Mouse (Mus musculus) adrenal gland, postnatal 4 days (tissue): ENCODE data around the gene Rln3. TPM values are rescaled to one million over a fixed set of nuclear protein-coding genes. Genes with fewer than 3 reads are reported as not detected.

Source experiments
- DNase-seq, 2 experiments: peaks; one replicate each; pipeline ENCODE4 v3.0.0; 2021 to 2022; ENCODE audit warnings: low spot score in 2 of 2, mixed read lengths in 2 of 2
- long read RNA-seq, 2 experiments: library from polyadenylated mRNA; stranded (forward); transcript quantifications; one replicate each; pipeline ENCODE4 v2.0.0; 2021
- total RNA-seq, 2 experiments: library from RNA; stranded (reverse); gene quantifications; 2 replicates each; pipeline ENCODE4 v1.2.3; 2021

Rln3 gene
- not detected for total RNA-seq
- long read RNA-seq, experiment 1, result 0 reads
- long read RNA-seq, experiment 2, result 0 reads

- no peak for DNase-seq
These were observed at the start of gene Rln3 for GRCm38 (mm10) chr8:84044900-84045299. Gene Rln3 (minus strand): TSS chr8:84045000.

- no peak for DNase-seq
These were observed 45.8 kb upstream of the Rln3 start for GRCm38 (mm10) chr8:84090585-84090984.

- DNase-seq, result no peak
These were observed 44.5 kb upstream of the Rln3 start for GRCm38 (mm10) chr8:84089277-84089676.

GRCm38 (mm10) chr8:84087821-84088220 lies 43.0 kb upstream of the Rln3 start:
- DNase-seq, result no peak

- DNase-seq, result no peak
These were observed 42.4 kb upstream of the Rln3 start for GRCm38 (mm10) chr8:84087156-84087555.

DNA sequence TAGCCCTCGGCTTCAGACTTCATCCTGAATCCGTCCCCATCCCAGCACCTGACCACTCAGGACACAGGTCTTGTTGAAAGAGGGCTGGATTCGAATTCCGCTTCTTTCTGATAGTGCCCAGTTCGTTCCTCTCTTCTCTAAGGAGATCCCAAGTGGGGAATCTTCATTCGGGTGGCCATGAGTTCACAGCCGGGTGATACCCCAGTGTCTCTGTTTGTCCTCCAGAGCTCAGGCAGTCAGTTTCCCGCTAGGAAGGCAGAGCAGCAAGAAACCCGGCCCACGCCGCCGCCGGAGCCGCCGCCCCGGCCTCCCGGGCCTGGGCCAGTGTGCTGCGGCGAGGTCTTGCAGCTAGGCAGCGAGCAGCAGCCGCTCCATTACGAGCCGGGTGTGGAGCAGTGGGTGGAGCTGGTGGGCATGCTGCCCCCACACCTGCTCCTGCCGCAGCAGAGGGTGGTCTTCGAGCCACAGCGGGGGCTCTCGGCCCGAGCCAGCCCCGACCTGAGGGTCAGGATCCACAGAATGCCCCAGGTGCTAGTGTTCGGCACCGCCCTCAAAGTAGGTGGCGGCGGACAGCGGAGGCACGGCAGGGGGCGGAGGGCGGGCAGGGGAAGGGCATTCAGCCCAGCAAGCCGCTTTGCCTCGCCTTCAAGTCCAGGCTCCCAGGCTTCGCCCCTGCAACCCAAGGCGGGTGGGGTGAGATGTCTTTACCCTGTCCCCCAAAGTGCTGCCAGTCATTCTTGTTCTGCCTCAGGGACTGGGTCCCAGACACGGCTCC lies 39.7 kb upstream of the Rln3 start:
- no peak for DNase-seq

DNA sequence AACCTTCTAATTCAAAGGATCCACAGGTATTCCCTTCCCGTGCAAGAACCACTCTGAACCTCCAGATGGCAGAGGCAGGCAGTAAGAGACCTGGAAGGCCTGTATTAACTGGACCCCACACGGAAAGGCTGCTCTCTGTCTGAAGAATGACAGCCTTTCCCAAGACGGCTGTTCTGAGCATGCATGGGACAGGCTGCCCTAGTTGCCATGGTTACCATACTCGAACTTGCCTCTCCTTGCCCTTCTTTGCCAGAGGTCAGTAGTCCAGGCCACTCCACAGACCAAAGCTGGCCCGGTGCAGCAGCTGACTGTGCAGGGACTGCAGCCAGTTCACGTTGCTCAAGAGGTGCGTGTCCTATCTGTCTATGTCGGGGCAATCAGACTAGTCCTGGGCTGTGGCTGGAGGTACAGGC lies 39.0 kb upstream of the Rln3 start:
- no peak for DNase-seq

GRCm38 (mm10) chr8:84079206-84079605 lies 34.4 kb upstream of the Rln3 start:
- DNase-seq, result no peak

DNA sequence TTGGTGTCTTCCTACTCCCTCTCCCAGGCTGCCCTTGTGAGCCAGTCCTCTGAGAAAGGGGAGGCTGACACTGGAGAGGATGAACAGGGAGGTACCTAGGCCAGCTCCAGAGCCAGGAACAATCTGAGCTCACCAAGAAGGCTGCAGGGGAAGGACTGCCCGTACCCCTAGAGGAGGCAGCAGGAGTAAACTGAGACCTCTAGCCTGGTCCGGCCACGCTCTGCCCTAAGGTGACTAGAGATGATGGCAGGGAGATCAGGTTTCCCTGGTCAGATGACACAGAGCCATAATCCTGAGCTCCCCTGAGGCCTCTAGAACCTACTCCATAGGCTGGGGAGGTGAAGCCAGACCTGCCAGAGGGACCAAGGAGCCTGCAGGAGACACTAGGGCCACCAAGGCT lies 32.0 kb upstream of the Rln3 start:
- no peak for DNase-seq

DNA sequence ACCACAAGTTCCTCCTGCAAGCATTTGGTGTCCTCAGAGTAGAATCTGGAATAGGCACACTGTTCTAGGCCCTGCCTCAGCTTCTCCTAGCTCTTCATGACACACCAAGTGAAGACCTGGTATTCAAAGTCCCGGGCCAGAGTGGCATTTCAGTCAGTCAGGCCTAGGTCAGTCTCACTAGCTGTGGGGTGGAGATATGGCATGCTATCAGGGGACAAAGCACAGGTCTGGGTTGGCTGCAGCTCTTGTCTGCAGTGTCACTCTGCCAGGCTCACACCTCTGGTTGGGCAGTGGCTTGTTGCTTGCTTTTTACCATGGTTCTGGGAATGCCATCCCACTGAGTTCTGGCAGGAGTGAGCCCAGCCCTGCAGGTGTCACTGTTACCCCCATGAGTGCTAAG lies 31.6 kb upstream of the Rln3 start:
- no peak for DNase-seq

DNA sequence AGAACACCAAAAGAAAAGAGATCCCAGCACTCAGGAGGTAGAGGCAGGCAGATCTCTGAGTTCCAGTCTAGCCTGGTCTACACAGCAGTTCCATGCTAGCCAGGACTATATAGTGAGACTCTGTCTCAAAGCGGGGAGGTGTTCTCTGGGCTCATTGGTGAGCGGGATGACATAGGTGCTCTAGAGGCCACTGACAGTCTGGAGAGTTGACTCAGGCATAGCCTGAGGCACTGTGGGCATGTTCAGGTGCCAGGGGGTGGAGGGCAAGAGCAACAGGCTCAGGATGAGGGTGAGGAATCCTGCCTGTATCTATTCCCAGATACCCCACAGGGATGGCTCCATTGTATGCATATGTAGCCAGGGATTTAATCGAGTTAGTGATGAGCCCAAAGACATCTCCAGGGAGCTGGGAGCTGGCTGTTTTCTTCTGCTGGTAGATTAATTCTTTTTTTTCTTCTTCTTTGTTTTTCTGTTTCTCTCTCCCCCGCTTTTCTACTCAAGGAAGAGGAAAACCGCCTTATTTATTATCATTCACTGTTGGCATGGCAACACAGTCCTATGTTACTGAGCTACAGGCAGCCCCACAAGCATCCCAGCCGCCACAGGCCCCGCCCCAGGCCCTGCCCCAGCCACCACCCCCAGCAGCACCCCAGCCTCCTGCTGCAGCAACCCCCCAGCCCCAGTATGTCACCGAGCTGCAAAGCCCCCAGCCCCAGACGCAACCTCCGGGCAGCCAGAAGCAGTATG lies 28.6 kb upstream of the Rln3 start:
- DNase-seq, result no peak

GRCm38 (mm10) chr8:84072321-84072720 lies 27.5 kb upstream of the Rln3 start:
- no peak for DNase-seq

DNA sequence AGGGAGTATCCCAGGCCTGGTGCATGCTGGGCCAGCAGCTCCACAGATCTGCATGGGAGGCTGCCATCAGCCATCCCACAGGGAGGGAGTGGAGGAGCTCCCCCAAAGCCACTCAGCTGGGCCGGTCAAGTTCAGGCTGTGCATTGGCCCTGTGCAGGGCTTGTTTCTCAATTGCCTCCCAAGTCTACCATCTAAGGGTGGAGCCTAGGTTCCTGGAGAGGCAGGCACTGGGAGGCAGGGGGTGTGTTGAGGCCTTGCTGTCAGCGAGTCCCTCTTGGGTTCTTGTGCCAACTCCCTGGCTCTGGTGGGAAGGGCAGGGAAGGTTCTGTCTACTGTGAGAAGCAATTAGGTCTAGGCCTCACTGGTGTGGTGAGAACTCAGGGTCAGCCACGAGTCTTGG lies 27.1 kb upstream of the Rln3 start:
- DNase-seq, result no peak

GRCm38 (mm10) chr8:84070667-84071066 lies 25.9 kb upstream of the Rln3 start:
- DNase-seq, result no peak

DNA sequence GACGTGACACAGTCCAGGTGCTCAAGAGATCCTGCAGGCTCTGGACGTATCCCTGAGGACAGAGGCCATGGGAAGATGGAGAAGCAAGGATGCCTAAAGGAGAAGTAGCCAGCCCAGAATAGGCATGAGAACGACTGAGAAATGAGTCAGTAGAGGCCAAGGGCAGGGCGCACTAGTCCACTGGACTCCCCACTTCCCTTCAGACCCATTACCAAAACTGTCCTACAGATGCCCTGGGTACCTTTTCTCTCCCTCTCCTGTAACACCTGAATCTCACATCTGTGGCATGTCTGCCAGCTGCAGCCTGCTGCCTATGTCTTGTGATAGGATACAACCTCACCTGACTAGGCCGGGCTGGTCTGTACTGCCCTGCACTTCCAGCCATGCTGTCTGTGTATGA lies 25.4 kb upstream of the Rln3 start:
- no peak for DNase-seq

- DNase-seq, result no peak
These were observed 24.9 kb upstream of the Rln3 start for GRCm38 (mm10) chr8:84069750-84070149.

DNA sequence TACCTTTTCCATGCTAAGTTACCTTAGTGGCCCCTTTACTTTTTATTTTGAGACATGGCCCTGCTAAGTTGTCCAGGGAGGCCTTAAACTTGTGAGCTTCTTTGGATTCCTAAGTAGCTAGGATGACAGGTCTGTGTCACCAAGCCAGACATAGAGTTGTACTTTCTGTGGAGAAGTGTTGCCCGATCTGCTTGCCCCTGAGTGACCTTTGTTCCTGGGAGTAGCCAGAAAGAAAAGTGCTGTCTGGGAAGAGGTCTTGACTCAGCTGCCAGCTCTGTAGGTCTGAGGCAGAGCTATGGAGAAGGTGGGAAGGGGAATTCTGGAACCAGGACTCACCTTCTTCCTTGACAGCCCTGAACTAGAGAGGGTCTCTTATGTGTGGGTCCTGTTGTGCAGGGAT lies 24.4 kb upstream of the Rln3 start:
- no peak for DNase-seq

DNA sequence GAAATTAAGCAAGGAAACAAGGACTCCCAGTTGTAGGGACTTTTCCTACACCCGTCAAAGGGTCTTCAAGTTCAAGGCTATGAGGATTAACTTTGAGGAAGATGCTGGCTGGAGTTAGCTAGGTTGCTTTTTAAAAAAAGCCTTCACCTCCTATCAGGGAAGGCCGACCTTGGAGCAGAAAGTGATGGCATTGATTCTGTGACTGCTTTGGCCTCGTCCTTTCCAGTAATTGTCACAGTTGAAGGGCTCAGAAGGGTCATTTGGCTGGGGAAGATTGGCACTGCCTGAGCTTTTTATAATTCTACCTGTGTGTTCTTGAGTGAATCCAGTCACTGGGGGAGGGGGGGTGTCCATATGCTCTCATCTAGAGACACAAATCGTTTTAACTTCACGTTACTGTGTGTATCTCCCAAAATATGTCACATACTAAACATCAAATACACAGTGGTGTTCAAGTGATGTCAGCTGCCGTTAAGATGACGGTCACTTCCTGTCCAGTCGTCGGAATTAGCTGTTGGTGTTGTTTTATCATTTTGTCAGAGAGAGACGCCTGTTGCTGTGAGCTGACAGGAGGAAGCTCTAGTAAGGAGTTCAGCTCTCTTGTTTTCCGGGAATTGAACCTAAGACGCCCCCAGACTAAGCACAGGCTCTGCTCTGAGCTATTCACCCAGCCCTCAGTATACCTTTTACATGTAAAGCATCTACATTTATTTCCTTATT lies 23.7 kb upstream of the Rln3 start:
- DNase-seq, result no peak

GRCm38 (mm10) chr8:84067911-84068310 lies 23.1 kb upstream of the Rln3 start:
- DNase-seq, result no peak

GRCm38 (mm10) chr8:84067047-84067573 lies 22.3 kb upstream of the Rln3 start:
- DNase-seq, result peak; percentile 94 to 97

DNA sequence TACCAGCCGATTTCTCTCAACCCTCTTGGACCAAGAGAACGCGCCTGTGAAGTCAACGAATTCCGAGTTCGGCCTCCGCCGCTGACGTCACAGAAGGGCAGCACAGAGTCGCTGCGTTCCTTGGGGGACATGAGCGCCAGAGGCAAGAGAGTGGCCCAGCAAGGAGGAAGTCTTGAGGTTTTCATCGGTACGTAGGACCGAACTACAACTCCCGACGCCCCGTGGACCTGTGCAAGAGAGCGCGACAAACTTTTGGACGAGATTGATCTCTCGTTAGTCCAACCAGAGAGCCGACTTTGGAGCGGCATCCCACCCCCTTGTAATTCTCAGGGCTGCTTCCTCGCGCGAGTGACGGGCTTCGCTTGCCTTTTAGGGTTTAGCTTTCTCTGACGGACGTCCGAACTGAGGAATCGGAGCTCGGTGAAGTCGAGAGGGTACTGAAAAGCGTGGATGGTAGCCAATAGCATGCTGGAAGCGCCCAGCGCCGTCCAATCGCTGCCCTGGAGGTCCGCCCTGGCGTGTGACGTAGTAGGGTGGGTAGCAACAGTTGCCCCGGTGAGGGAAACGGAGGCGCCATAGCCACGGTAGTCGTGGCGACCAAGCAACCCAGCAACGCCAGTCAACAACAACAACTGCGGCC lies 21.6 kb upstream of the Rln3 start, which contains the start of gene Rfx1:
Gene Rfx1 (plus strand): TSS at position 544 of the 640 bp plus-strand sequence.
- DNase-seq, result peak; percentile 95 to 97
